Mouse (Mus musculus): ENCODE measurements at regions not wholly inside any gene's neighbourhood (a gene's known extent, or its start where the extent isn't known, plus 50 kb on each side); places are given as distances from the start of the nearest gene placed in this dataset.
A peak's percentile ranks its signal among the peaks of the same experiment; 100 is the strongest.

- no peak overlapping the region for H3K27ac ChIP-seq
- WGBS, result 91% methylated on average over 4 of the region's 4 CpGs
- no peak for DNase-seq (ENCODE audit: low spot score)
Measured at GRCm38 (mm10) chr3:66510455-66510854, 213.8 kb upstream of the Veph1 start.

GRCm38 (mm10) chr3:66506125-66506524 is 209.5 kb upstream of the Veph1 start:
- peak; percentile 60 for DNase-seq (ENCODE audit: low spot score)
- Histone ChIP-seq H3K9me3 (replicated peaks) (no peaks in the 10 kb centered on the region), H3K4me1 (peaks cover 51% of the 10 kb centered on the region), H3K27ac (peak overlapping the region; percentile 75), H3K36me3 (no peaks in the 10 kb centered on the region), H3K4me3 (no peak overlapping the region), H3K27me3 (ENCODE audit: low read depth, poor library complexity, severe bottlenecking) (no peaks in the 10 kb centered on the region)

More at GRCm38 (mm10) chr3:66510455-66510854, 213.8 kb upstream of the Veph1 start:
- Histone ChIP-seq H3K36me3 (no peaks in the 10 kb centered on the region), H3K4me3 (no peak overlapping the region), H3K9me3 (replicated peaks) (no peaks in the 10 kb centered on the region), H3K4me1 (peaks cover 23% of the 10 kb centered on the region), H3K27me3 (ENCODE audit: low read depth, poor library complexity, severe bottlenecking) (no peaks in the 10 kb centered on the region)

DNA sequence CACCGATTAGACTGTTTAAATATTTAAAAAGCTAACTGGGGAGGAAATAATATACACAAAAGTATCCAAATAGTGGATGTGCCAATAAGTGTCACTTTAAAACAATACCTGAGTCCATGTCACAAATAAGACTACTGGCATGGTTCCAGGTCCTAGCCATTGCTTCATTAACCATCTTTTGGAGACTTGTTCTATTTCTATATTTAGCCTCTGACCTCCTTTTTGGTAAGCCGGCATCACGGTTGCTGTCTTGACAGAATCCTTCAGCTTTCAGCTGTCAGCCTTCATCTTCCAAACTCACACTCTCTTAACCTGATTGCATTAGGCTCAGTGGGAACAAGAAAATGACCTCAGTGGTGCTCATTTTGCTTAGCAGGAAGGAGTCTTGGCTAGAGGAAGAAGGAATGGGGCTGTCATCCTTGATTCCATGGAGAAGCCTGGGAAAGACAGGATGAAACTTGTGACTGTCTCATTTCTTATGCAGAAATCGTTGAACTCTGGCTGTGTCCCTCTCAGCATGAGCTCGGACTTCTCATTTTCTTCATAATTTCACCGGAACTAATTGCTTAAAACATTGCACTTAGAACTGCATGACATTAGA is 208.9 kb upstream of the Veph1 start:
- Histone ChIP-seq H3K4me3 (no peak overlapping the region), H3K36me3 (no peaks in the 10 kb centered on the region), H3K27ac (peak overlapping the region; percentile 75), H3K9me3 (replicated peaks) (no peaks in the 10 kb centered on the region), H3K27me3 (ENCODE audit: low read depth, poor library complexity, severe bottlenecking) (no peaks in the 10 kb centered on the region), H3K4me1 (peaks cover 57% of the 10 kb centered on the region)
- DNase-seq (ENCODE audit: low spot score), result no peak
- 54% methylated on average over 6 of the region's 6 CpGs for WGBS

DNA sequence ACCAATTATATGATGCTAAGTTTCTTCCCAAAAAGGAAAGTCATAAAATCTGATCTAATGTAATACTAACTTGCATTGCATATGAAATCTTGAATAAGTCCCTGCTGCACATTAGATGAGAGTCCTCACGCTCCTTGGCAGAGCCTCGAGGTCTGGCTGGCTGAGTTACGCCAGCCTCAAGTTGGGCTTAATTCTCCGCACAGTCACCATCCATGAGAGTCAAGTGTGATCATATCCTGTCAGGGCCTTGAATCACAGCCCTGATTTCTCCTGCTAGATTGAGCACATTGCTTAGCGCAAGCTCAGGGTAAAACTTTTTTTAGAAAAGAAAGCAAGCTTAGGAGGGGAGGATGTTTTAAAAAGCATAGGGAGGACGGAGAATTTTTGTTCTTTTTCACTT is 208.1 kb upstream of the Veph1 start:
- H3K36me3 ChIP-seq, result no peaks in the 10 kb centered on the region
- H3K27ac ChIP-seq, result peak overlapping the region; percentile 50
- H3K4me1 ChIP-seq, result peaks cover 57% of the 10 kb centered on the region
- no peaks in the 10 kb centered on the region for H3K9me3 ChIP-seq (replicated peaks)
- no peak overlapping the region for H3K4me3 ChIP-seq
- no peak for DNase-seq (ENCODE audit: low spot score)
- no peaks in the 10 kb centered on the region for H3K27me3 ChIP-seq (ENCODE audit: low read depth, poor library complexity, severe bottlenecking)
- whole genome bisulfite sequencing, result 78% methylated on average over 6 of the region's 6 CpGs

DNA sequence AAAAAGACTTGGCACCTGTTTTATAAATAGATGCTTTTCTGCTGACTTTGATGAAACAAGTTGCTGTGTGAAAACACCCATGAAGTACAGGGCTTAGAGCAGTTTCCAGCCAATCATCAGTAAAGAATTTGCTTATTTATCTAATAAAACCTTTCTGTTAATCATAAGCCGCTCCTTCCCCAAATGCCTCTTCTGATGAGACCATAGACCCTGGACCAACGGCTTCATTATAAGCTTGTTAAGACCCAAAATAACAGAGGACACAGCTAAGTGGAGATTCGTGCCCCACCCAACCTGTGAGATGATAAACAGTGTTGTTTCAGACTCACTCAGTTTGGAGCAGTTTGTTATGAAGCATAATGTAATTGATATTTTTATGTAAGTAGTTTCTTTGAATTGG is 207.0 kb upstream of the Veph1 start:
- Histone ChIP-seq H3K27ac (no peak overlapping the region), H3K27me3 (ENCODE audit: low read depth, poor library complexity, severe bottlenecking) (no peaks in the 10 kb centered on the region), H3K36me3 (no peaks in the 10 kb centered on the region), H3K9me3 (replicated peaks) (no peaks in the 10 kb centered on the region), H3K4me1 (peaks cover 57% of the 10 kb centered on the region), H3K4me3 (no peak overlapping the region)
- DNase-seq (ENCODE audit: low spot score), result no peak
- 93% methylated on average over 3 of the region's 3 CpGs for WGBS

DNA sequence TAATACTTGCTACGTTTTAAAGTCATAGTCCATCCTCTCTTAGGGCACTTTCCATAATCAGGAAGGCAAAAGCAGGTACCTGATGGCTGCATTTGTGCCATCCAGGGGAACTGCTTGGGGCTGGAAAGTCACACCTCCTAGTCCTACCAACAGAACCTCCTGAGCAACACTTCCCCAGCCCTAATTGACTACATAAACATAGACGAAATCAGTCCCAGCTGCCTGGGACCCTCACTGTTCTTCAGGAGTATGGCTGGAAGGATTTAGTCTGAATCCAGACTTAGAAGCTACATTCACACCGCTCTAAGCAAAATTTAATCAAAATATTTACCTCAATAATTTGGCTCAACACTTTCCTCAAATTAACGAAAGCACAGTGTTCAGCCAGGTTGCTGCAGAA is 205.2 kb upstream of the Veph1 start:
- peaks cover 48% of the 10 kb centered on the region for H3K4me1 ChIP-seq
- peak; percentile 54 for DNase-seq (ENCODE audit: low spot score)
- WGBS, result 71% methylated on average over 4 of the region's 4 CpGs

DNA sequence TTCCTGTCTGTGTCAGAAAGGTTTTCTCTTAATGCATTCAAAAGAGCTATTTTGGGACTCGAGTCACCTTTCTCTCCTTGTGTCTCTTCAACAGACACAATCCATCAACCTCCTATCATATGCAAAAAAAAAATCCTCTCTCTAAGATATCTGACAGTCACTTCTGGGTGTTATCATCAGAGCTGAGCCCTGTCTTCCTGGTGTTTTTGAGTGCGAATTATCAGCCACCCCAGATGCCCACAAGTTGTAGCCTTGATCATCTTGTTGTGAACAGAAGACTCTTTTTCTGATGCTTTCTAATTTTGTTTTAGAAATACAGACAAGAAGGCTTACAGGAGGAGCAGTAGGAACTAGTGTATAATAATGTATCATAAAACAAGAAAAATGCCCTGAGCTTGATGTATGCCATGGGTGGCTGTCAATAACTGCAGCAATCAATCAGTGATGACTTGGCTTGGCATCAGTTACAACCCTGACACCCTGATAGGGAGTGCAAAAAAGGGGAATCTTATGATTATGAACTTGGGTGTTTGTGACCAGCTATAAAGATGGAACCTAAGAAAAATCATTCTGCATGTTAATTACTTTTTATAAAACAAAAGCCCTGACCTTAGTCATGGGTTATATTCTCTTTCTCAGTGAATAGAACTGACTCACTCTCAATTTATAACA is 197.9 kb upstream of the Veph1 start:
- Histone ChIP-seq H3K9me3 (replicated peaks) (no peaks in the 10 kb centered on the region), H3K36me3 (no peaks in the 10 kb centered on the region), H3K4me1 (peaks cover 6% of the 10 kb centered on the region; the same call in 1 of the 2 replicates), H3K27ac (no peak overlapping the region), H3K27me3 (ENCODE audit: low read depth, poor library complexity, severe bottlenecking) (no peaks in the 10 kb centered on the region), H3K4me3 (no peak overlapping the region)
- 80% methylated on average over 2 of the region's 2 CpGs for whole genome bisulfite sequencing
- no peak for DNase-seq (ENCODE audit: low spot score)

More for the DNA sequence above, 205.2 kb upstream of the Veph1 start:
- Histone ChIP-seq H3K27me3 (ENCODE audit: low read depth, poor library complexity, severe bottlenecking) (no peaks in the 10 kb centered on the region), H3K36me3 (no peaks in the 10 kb centered on the region), H3K27ac (peak overlapping the region; percentile 63), H3K9me3 (replicated peaks) (no peaks in the 10 kb centered on the region), H3K4me3 (no peak overlapping the region)

DNA sequence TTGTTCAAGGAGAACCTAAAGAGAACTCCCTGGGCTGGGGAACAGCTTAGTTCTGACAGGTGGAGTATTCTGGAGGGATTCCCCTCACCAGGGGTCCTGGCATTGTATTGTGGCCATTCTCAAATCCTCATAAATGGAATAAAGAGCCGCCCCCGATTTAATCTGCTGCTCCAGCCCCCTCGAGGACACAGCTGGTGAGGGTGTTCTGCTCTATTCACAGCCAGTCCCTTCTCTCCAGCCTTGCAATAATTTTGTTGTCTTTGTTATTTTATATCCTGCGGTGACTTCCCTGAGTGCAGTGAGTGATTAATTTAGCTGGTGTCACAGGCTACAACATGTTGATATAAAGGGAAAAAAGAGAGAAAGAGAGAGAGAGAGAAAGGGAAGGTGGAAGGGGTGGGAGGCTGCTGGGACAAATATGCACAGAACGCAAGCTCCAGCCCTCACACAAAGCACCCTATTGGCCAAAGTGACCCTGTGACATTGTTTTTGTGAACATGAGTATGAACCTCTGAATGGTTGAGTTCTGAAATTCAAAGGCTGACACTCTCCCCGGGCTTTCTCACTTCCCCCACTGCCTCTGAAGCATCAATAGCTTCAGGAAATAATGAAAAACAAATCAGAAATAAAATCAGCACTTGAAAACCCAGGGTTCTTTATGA is 194.2 kb upstream of the Veph1 start:
- WGBS, result 75% methylated on average over 6 of the region's 6 CpGs
- Histone ChIP-seq H3K27ac (no peak overlapping the region), H3K36me3 (no peaks in the 10 kb centered on the region), H3K4me3 (no peak overlapping the region), H3K27me3 (ENCODE audit: low read depth, poor library complexity, severe bottlenecking) (no peaks in the 10 kb centered on the region), H3K9me3 (replicated peaks) (no peaks in the 10 kb centered on the region), H3K4me1 (peaks cover 6% of the 10 kb centered on the region; the same call in 1 of the 2 replicates)
- no peak for DNase-seq (ENCODE audit: low spot score)

GRCm38 (mm10) chr3:66488724-66489123 is 192.1 kb upstream of the Veph1 start:
- DNase-seq (ENCODE audit: low spot score), result no peak
- 82% methylated on average over 7 of the region's 7 CpGs for WGBS
- no peaks in the 10 kb centered on the region for H3K36me3 ChIP-seq
- H3K9me3 ChIP-seq (replicated peaks), result no peaks in the 10 kb centered on the region
- no peaks in the 10 kb centered on the region for H3K27me3 ChIP-seq (ENCODE audit: low read depth, poor library complexity, severe bottlenecking)
- peaks cover 12% of the 10 kb centered on the region; the same call in 1 of the 2 replicates for H3K4me1 ChIP-seq
- no peak overlapping the region for H3K27ac ChIP-seq
- H3K4me3 ChIP-seq, result no peak overlapping the region

- H3K4me1 ChIP-seq, result peaks cover 12% of the 10 kb centered on the region; the same call in 1 of the 2 replicates
- H3K9me3 ChIP-seq (replicated peaks), result no peaks in the 10 kb centered on the region
- H3K4me3 ChIP-seq, result no peak overlapping the region
- H3K27ac ChIP-seq, result no peak overlapping the region
- H3K36me3 ChIP-seq, result no peaks in the 10 kb centered on the region
- DNase-seq (ENCODE audit: low spot score), result no peak
- H3K27me3 ChIP-seq (ENCODE audit: low read depth, poor library complexity, severe bottlenecking), result no peaks in the 10 kb centered on the region
Measured at GRCm38 (mm10) chr3:66486658-66487057, 190.0 kb upstream of the Veph1 start.

DNA sequence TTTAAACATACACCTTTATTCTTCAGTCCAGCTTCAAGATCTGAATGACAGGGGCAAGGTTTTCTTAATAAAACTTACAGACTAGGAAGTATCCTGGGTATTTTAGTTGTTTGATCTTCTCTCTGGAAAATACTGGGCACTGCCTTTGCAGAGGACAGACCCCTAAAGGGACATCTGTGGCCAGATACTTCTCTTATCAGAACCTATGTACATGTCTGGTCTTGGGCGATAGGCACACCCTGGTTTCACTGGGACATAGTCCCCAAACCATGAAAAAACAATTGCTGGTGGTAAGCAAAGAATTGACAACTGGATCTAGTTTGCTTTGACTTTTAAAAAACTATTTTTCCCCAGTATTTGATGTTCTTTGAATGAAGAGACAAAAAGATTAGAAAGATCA is 189.5 kb upstream of the Veph1 start:
- Histone ChIP-seq H3K27ac (no peak overlapping the region), H3K27me3 (ENCODE audit: low read depth, poor library complexity, severe bottlenecking) (no peaks in the 10 kb centered on the region), H3K4me3 (no peak overlapping the region), H3K9me3 (replicated peaks) (no peaks in the 10 kb centered on the region), H3K4me1 (peaks cover 12% of the 10 kb centered on the region; the same call in 1 of the 2 replicates), H3K36me3 (no peaks in the 10 kb centered on the region)
- no peak for DNase-seq (ENCODE audit: low spot score)
- WGBS, result 84% methylated on average over 1 of the region's 1 CpGs

DNA sequence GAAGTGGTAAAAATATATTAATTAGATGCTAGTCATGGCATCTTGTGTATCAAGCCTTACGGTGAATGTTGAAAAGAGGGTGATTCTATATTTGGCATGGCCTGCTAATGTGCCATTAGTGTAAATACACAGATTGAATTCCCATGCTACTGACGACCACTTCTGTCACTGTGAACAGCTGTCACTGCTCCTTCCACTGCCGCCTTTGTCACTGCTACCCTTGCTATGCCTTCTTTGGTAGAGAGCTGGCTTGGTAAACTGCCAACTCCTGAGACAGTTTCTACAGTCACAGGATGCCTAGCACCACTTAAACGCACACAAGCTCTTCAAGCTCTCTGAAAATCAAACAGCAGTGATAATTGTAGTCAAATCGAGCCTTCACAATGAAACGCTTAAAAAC is 184.1 kb upstream of the Veph1 start:
- no peak overlapping the region for H3K27ac ChIP-seq
- H3K27me3 ChIP-seq (ENCODE audit: low read depth, poor library complexity, severe bottlenecking), result no peaks in the 10 kb centered on the region
- no peak for DNase-seq (ENCODE audit: low spot score)
- H3K4me3 ChIP-seq, result no peak overlapping the region
- 85% methylated on average over 6 of the region's 6 CpGs for WGBS
- H3K4me1 ChIP-seq, result peaks cover 24% of the 10 kb centered on the region
- H3K9me3 ChIP-seq (replicated peaks), result no peaks in the 10 kb centered on the region
- H3K36me3 ChIP-seq, result no peaks in the 10 kb centered on the region

- 39% methylated on average over 4 of the region's 4 CpGs for WGBS
- H3K9me3 ChIP-seq (replicated peaks), result no peaks in the 10 kb centered on the region
- no peaks in the 10 kb centered on the region for H3K36me3 ChIP-seq
- peaks cover 18% of the 10 kb centered on the region for H3K4me1 ChIP-seq
- DNase-seq (ENCODE audit: low spot score), result no peak
- no peak overlapping the region for H3K4me3 ChIP-seq
- no peaks in the 10 kb centered on the region for H3K27me3 ChIP-seq (ENCODE audit: low read depth, poor library complexity, severe bottlenecking)
- H3K27ac ChIP-seq, result peak overlapping the region; percentile 12; the same call in 1 of the 2 replicates
Measured at GRCm38 (mm10) chr3:66479266-66479665, 182.6 kb upstream of the Veph1 start.

All from limb, embryonic 10.5 days (tissue).